Mouse (Mus musculus): Measurements from ENCODE around the gene Phb2.

The Phb2 gene

DNA sequence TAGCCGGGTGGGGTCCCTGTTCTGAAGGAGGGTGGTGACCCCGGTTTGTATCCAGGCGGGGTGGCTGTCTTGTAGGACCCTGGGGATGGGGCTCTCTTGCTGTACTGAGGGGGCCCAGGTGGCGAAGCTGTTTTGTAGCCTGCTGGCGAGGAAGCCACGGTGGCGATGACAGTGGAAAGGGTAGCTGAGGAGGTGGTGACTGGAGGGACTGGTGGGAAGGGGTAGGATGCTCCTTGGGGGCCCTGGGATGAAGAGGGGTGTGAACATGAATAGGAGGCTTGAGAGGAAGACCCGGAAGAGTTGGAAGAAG lies 34.1 kb downstream of the Phb2 start:
- DNase-seq (ENCODE audit: low spot score in 2 of 2): no peak

DNA sequence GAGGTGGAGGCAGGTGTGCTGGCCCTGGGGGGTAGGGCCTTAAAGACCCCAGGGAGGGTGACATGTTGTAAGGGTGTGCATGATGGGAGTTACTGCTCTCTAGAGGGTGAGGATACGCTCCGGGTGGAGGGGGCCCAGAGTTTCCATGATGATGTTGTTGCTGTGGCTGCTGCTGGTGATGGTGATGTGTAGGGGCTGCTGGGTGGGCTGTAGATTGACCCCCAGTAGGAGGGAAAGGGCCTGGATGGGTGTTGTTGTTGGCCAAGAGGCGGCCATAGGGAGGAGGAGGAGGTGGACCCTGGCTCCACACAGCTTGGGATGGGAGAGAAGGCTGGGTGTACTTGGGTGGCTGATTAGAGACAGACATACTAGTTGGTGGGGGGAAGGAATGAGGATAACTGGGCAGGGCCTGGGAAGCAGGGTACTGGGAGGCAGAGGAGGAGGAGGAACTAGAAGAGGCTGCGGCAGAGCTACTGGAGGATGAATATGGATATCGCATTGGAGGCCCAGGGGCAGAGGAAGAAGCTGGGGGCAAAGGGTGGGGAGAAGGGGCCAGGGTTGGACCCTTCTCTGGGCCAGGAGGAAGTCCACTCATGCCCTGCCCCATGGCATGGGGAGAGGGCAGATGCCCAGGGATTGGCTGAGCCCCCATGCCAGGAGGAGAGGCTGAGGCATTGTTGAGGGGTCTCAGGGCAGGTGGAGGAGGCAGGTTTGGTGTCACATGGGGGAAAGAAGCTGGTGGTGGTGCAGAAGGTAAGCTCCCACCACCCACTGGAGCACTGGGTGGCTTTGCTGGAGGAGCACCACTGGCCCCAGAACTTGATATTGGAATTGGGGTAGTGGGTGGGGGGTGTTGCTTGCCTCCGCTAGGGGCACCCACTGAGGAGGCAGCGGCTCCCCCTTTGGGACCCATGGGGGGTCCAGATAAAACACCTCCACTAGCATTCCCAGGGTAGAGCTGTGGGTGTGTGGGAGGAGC lies 34.8 kb downstream of the Phb2 start:
- no peak for DNase-seq (ENCODE audit: low spot score in 2 of 2)

DNA sequence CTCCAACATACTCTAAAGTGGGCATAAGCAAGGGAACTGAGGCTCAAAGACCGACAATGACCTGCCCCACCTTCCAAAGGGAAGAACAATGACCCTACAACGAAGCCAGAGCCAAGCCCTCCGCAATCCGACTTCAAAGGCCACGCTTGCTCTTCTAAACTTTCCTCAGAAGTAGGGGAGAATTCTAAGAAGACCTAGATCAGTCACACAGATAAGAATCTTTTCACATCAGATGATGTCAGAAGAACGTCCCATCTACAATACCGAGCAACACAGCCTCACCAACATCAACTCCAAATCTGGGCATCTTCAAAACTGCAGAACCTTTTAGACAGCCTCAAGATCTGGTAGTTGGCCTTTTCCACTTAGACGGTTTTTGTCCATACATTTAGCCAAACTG lies 38.3 kb downstream of the Phb2 start:
- DNase-seq (ENCODE audit: low spot score in 2 of 2): no peak

DNA sequence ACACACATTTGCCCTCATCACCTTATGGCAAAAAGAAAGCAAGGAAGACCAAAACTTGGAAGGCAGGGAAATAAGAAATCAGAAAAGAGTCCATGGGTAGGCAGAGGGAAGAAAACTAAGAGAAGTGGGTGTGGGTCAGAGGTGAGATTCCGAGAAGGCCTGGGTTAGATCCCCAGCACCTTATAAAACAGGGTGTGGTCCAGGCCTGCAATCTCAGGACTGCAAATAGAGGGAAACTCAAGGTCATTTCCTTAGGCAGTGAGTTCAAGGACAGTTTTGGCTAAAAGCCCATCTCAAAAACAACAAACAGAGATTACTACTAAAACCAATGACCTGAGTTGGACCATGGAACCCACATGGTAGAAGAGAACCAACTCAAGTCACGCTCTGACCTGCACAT lies 41.7 kb downstream of the Phb2 start:
- DNase-seq (ENCODE audit: low spot score in 2 of 2): no peak

DNA sequence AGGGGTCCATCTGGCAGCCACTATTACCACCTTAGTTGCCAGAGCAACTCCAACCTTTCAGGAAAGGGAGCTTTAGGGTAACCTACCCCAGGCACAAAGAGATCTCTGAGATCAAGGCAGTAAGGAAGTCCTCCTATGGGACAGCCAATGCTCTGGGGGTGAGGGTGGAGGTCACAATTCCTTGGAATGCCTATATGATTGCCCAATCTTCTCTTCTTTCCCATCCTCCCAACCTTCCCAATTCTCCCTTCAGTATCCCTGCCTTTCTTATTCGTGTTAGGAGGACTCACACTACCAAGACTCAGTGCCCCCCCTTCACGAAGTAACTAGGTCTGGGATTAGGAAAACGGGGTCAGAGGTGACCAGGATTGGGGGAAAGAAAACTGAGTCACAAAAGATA lies 43.2 kb downstream of the Phb2 start:
- no peak for DNase-seq (ENCODE audit: low spot score in 2 of 2)

DNA sequence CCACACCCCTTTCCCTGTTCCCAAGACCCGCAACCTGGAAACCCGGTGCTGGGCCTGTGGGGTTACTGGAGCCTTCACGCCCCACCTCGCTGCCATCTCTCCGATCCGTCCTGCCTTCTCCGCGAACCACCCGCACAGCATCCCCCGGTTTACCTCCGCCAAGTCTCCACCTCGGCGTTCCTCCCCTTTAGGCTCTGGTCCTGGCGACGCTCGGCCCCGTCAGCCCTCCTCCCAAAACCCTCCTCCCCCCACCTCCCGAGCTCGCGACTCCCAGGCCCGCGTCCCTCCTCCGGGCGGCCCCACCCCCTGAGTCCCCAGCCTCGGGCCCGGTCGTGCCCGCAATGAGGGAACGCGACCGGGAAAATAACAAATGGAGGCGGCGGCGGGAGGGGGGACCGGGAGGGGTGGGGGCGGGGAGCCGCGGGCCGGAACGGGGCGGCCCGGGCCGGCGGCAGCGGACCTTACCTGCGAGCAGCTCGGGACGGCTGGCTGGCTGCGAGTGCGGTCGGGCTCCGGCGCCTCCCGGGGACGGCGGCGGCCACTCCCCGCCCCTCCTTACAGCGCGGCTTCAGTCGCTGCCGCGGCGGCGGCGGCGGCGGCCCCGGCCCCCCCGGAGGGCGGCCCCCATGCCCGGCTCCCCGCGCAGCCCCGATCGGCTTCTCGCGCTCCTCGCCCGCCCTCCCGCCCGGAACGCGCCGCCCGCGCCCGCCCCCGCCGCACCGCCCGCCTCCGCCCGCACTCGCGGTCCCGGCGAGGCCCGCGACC lies 43.9 kb downstream of the Phb2 start, which contains the start of the genes Gm45234 and Atn1:
Gene Gm45234 (minus strand): TSS at position 191 of the 765 bp plus-strand sequence.
Gene Atn1 (minus strand): TSS at position 694 of the 765 bp plus-strand sequence.
- no peak for DNase-seq (ENCODE audit: low spot score in 2 of 2)

DNA sequence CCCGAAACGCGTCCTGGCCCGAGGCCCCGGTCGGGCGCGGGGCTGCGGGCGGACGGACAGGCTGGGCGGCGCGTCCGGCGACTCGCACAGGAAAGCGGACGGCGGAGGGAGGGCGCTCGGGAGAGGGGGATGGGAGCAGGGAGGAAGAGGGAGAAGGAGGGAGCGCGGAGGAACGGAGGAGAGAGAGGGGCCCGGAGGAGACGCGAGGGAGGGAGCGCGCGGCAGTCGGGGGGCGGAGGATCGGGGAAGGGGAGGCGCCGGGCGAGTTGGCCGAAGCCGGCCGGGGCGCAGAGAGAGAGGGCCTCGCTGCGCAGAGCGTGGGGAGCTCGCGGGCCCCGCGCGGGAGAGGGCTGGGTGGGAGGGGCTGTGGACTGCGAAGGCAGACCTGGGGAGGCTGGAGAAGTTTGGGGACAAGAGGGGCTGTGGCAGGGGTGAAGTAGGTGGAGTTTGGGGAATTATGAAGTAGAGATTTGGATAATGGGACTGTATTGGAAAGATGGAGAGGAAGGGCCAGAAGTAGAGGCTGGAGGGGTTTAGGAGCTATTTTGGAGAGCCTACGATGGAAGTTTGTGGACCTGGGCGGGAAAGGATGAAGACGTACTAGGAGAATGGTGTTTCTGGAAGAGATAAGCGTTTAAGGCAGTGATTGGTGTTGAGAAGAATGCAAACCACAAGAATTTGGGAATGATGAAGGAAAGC lies 44.7 kb downstream of the Phb2 start:
- DNase-seq (ENCODE audit: low spot score in 2 of 2): peak in 1 of 2 experiments; percentile 74

DNA sequence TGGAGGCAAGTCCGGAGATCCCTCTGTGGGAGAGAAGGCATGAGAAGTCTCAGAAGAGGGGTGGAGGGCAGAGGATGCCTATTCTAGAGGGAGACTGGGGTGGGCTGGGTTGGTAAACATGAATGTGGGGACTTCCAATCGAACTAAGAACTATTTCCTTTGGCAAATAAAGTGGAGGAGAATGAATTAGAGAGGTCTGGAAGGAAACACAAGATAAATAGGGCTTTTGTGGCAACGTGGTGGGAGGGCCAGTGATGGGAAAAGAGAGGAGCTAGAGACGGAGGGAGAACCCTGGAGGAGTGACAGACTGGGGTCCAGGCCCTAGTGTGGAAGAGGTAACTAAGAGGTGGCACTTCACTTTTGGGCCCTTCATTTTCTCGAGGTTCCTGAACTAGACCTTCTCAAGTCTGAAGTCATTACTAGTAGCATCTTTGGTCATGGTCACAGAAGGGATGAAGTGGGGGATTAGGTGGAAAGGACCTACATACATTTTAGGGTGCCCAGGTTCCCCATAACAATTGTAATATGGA lies 45.3 kb downstream of the Phb2 start:
- DNase-seq (ENCODE audit: low spot score in 2 of 2): no peak

DNA sequence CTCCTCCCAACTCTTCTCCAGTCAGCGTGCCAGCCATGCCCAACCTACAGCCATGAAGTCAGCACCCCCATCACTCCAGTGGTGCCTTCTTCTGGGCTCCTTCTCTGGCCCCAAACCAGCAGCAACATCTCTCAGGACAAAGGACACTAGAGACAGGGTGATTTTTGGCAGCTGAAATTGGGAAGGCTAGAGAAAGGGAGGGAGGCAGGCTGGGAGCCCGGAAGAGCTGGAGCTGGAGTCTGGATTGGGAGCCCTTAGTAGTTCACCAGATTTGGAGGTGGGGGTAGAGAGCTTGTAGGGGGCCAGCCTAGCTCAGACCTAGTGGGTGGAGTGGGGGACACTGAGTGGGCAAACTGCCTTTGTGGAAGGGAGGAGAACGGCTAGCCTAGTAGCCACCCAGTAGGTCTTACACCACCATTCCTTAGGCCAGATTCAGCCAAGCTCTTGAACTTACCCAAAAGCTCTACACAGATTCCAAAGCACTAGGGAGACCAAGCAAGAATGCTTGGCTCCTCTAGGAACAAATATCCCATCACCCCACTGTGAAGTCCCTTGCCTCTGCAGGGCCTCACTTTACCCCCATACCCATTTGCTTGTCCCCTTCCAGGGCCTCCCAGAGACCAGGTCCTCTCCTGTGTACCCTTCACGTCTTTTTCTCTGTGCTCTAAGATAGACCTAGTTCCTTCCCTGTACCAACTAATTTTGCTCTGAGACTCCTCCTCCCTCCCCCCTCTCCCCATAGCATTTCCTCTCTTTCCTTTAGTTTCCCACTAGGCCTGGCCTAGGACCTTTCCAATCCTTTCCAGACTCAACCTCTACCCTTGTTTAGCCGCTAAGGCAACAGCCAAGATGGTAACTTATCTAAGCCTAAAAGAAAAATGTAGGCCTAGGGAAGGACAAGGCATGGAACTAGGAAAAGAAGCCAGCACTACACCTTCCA lies 46.0 kb downstream of the Phb2 start:
- no peak for DNase-seq (ENCODE audit: low spot score in 2 of 2)

DNA sequence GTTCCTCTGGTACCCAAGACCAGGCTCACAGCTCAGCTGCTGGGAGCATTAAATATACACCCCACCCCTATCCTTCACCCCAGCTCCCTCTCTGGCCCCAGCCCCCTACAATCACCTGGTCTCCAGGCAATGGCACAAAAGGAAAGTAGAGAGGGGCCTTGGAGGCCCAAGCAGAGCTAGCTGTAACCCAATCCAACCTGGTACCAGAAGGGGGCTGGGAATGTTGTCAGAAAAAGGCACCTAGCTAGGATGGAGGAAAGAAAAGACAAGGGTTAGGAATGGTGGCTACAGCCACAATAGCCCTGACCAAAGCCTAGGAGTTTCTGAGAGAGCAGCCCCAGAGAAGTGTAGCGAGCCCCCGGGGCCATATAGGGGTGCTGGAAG lies 46.7 kb downstream of the Phb2 start:
- no peak for DNase-seq (ENCODE audit: low spot score in 2 of 2)

DNA sequence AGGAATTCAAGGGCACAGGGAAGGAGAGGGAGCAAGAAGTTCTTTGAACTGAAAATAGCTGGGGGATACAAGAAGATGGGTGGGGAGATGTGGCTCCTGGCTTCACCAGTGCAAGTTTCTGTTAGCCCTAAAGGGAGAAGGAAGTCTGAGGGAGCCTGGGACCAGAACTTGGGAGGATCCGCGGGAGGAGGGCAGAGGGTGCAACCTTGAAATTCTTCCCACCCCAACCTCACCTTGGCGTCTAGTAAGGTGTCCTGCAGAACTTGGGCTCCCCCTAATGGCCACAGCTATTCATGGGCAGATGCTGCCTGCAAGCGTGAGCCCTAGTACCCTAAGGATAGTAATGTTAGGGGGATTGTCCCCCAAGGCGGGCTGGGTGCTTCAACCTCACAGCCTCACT lies 47.1 kb downstream of the Phb2 start:
- DNase-seq (ENCODE audit: low spot score in 2 of 2): peak in 1 of 2 experiments; percentile 74

DNA sequence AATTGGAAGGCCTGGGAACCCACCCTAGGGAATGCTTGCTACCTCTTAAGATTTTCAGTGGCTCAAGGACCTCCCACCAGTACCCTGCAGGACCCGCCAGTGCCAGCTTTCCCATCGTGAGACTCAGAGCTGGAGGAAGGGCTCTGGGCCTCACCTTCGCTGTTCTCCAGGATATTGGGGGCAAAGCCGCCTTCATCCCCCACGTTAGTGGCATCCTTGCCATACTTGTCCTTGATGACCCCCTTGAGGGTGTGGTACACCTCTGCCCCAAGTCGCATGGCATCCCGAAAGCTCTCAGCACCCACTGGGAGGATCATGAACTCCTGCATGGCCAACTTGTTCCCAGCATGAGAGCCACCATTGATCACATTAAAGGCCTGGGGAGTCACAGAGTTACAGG lies 53.8 kb downstream of the Phb2 start:
- DNase-seq (ENCODE audit: low spot score in 2 of 2): no peak

All from frontal cortex, postnatal 14 days (tissue).